Mouse (Mus musculus) mouse trophoblast stem cell (cell line): Measurements from ENCODE around the gene Prr12.

Source experiments
- in situ Hi-C, 2 experiments: fragments of 300-500 bp; cut with MseI, MboI; formaldehyde crosslinking; loops; 2 replicates in 1 of 2; 3 replicates in 1 of 2; pipeline ENCODE4 v1.15.1; 2025

Gene Prr12

DNA sequence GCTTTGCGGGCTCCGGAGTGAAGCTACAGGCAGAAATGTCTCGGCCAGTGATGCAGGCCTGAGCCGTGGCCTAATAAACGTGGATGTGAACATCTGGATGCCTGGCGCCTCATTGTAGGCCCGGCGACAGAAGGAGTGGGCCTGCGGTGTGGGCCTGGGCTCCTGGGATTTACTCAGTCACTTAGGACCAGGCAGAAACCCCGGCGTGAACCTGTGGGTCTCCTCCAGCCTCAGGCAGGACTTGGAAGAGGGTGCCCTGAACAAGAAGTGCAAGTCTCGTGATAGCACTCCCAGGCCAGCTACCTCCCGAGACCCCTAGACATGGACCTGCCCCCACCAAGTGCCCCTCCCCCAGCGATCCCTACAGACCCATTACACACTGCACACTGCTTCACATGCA is 24.6 kb upstream of the Prr12 start:
- in situ Hi-C loops, result no loop called here

DNA sequence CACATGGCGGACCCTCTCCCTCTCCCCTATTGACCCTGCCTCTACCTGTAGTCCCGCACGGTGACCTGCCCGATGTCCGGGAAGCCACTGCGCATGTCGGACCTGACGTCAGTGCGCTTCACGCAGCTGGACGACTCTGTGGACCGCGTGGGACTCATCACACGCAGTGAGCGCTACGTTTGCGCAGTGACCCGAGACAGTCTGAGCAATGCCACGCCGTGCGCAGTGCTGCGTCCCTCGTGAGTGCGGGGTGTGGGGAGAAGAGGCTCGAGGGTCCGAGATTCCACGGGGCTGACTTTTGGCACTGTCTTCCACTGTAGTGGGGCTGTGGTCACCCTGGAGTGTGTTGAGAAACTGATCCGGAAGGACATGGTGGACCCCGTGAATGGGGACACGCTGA is 23.8 kb upstream of the Prr12 start:
- in situ Hi-C loops, result no loop called here

DNA sequence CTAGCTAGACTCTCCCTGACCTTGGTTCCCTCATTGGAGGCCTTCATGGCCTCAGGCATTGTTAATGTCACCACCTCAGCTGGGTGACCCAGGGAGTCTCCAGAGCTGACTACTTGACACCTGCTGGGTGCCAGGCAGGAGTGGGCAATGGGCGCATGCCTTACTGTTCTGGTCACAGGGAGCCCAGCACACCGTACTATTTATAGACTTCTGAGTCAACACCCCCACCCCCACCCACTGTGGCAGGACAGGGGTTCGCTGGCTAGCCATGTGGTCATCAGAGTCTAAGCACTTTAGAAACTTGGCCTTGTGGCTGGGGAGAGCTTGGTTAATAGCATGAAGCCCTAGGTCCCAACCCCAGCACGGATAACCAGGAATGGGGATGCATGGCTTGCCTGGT is 22.7 kb upstream of the Prr12 start:
- in situ Hi-C loops, result no loop called here

DNA sequence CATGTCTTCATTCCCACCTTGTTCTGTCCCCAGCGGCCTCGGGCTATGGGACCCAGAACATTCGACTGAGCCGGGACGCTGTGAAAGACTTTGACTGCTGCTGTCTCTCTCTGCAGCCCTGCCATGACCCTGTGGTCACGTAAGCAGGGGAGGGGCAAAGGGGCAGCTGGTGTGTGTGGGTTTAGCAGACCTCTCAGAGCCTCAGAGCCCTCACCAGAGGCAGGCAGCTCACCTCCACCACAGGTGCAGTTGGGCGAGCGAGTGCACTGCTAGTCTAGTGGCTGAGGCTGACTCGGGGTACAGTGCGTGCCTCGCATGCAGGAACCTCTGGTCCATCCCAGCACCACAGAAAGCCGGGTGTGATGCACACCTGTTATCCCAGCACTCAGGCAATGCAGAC is 21.3 kb upstream of the Prr12 start:
- in situ Hi-C loops, result no loop called here

DNA sequence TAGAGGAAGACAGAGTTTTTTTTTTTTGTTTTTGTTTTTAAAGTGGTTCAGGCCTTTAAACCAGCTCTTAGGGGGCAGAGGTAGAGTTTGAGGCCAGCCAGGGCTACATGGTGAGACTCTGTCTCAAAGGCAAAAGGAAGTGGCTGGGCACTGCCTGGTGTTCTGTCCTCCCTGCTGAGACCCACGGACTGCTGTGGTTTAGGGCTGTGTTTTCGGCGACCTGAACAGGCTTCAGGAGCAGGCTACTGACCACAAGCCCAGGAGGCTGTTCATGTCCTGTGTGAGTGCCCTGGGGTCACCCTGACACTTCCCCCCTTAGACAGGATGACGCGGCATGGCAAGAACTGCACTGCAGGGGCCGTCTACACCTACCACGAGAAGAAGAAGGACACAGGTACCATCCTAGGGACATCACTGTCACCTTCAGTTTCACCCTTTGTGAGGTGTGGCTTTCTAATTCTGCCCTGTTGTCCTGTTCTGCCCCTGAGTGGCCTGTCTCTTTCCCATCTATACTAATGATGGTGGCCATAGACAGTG is 20.6 kb upstream of the Prr12 start:
- in situ Hi-C loops, result no loop called here

DNA sequence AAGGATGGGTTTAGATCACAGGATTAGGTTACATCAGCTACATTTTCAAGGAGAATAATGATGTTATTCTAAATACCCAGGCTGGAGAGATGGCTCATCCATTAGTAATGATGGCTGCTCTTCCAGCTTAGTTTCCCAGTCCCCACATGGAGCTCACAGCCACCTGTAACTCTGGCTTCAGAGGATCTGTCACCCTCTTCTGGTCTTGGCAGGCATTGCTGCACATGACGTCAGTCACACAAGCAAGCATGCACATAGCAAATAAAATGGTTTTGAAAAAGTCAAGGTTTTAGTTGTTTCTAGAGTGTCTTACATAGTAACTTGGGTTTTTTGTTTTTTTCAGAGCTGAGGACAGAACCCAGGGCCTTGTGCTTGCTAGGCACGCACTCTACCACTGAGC is 19.5 kb upstream of the Prr12 start:
- in situ Hi-C loops, result no loop called here

DNA sequence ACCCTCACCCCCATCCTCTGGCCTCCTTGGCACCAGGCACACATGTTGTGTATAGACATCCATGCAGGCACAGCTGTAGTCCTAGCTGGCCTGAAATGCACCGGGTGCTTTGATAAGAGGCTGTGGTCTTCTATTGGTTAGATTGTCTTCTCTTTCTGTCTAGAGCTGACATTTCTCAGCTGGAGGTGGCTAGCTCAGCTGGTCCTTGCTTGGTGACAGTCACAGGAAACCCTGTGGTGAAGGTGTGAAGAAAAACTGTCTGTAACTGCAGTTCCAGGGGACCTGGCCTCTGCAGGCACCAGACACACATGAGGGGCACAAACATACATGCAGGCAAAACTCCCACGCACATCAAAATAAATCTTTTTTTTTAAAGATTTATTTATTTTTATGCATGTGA is 17.0 kb upstream of the Prr12 start:
- in situ Hi-C loops, result no loop called here

DNA sequence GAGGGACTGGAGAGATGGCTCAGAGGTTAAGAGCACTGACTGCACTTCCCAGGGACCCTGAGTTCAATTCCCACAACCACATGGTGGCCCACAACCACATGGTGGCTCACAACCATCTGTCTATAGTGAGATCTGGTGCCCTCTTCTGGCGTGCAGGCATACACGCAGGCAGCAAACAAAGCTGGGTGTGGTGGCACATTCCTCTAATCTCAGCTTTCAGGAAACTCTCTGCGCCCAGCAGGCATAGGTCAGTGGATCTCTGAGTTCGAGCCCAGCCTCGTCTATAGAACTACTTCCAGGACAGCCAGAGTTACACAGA is 15.3 kb upstream of the Prr12 start:
- in situ Hi-C loops, result no loop called here

DNA sequence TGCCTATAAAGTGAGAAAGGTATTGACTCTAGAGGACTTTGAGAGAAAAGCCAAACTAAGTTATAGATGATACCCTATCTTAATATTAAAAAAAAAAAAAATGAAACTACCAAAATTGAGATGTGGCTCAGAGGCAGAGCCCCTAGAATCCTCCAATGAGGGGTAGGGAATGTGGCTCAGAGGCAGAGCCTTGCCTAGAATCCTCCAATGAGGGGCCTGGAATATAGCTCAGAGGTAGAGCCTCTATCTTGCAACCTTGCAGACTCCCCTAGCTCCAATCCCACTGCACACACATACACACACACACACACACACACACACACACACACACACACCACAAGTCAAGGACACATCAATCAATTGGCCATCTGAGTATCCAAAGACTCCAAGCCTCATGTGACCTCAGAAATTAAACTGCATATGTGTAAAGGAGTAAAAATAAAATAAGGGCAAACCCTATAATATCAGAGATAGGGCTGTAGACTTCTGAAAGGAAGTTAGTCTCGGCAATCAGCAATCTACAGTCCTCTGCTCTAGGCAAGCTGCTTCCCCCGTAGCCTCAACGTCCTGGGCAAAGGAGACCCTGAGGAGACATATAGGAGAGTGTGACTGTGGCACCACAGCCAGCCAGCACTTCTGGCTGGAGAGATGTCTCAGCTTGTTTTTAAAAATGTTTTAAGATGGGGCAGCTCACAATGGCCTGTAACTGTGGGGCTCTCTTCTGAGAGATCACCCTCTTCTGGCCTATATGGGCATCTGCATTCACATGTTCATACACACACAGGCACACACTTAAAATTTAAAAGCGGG is 14.7 kb upstream of the Prr12 start:
- in situ Hi-C loops, result no loop called here

DNA sequence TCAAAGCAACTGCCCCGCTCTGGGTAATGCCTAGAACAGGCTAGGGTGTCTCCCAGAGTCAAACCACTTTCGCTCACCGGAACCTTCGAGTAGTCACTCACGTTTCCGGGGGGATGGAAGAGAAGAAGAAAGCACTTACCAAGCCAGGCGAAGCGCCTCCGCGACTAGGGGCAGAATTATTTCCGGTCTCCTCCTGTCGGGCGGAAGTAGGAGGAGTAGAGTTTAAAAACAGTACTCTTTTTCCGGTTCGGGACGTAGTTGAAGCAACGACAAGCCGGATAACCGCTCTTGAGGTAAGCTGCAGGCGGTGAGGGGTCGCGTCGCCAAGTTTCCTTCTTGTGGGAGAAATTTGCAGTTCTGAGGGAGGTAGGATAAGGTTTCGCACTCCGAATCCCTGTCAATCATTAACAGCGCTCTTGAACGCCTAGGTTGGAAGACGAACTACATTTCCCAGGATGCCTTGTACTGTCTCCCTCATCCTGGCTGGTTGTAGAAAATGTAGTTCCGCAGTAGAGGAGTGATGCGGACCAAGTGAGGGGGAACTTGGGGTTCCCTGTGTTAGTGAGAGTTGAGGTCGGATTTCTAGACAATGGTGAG is 9.7 kb upstream of the Prr12 start, which contains the start of the genes Nosip and Prrg2:
Gene Nosip (plus strand): TSS at position 191 of the 597 bp plus-strand sequence.
Gene Prrg2 (minus strand): TSS at position 439 of the 597 bp plus-strand sequence.
- in situ Hi-C loops, result no loop called here

DNA sequence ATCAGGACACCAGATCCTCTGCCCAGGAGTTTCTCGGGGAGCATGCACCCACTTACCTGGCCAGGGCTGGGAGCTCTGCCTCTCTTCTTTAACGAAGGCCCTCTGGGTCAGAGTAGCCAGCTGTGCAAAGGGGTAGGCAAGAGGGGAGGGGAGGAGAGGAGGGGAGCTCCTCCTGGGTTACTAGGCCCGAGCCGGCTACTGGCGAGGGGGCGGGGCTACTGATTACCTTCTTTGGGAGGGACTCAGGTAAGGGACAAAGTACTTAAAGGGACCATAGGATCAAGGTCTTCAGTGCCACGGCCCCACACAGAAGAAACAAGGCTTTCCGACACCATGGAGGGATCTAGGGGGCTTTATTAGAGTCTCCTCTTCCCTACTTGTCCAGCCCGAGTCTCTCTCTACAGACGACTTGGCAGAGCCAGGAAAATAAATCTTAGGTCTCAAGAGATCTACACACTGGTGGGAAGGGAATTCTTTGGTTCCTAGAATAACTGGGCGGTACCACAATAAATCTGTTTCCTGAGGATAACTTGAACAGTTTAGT is 8.9 kb upstream of the Prr12 start:
- in situ Hi-C loops, result no loop called here

DNA sequence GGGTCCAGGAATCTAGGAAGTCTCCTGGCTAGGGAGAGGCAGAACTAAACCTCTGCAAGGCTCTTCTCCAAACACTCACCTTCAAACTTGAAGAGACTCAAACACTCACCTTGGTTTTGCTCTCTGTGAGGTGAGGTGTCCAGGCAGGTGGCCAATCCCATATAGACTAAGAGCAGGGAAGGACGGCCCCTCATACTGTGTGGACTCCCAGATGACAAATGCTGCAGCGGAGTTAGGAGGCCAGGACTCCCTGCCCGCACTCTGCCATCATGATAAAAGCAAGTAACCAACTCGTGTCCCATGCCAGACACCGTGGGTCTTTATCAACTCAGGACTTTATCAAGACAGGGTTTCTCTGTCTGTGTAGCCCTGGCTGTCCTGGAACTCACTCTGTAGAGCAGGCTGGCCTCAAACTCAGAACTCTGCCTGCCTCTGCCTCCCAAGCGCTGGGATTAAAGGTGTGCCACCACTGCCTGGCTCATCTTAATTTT is 8.0 kb upstream of the Prr12 start:
- in situ Hi-C loops, result no loop called here

DNA sequence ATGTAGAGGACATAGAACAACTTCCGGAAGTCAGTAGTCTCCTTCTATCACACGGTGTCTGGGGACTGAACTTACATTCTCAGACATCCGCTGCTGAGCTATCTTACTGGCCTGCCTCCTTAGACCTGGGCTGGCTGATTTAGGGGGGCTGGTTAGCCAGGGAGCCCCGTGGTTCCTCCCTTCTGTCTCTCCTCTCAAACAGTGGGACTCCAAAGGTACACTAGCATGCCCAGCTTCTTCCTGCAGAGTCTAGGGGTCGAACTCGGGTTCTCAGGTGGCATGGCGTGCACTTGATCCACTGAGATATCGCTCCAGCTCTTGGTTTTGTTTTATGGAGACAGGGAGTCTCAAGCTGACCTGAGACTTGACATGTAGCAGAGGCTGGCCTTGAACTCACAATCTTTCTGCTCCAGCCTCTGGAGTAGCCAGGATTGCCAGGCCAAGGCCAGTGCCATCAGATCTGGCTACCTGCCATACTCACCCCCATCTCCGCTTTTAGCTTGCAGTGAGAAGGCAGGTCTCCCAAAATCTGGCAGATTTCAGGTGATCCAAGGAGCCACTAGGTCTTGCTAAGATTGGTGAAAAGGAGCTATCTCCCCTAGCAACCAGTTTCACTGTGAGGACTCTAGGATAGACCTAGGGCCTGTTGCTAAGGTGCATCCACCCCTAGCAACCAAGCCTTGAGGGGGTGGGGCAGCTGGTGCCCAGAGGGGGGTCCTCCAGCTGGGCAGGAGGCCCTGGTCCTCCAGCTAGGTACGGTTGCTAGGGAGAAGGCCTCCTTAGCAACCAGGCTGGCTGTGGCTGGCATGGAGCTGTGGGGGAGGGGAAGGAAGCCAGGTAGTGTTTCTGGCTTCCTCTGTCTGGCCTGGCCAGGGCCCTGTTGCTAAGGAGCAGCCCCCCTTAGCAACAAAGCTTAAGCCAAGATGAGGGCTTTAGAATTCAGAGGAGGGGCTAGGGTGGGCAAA is 6.2 kb upstream of the Prr12 start:
- in situ Hi-C loops, result no loop called here

DNA sequence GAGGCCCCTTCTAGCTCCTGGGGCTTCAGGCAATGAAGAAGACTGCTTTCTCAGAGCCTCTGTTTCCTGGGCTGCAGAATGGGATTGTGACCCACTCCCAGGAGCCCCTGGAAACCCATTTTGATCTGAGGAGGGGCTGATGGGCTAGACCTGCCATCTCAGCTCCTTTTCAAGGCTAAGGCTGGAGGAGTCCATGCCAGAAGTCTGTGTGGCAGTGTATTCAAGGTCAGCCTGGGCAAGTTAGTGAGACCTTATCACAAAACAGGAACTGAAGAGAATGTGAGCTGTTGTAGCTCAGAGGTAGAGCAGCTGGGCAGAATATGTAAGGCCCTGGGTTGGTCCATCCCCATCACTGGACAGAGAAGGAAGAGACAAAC is 4.3 kb upstream of the Prr12 start:
- in situ Hi-C loops, result no loop called here

DNA sequence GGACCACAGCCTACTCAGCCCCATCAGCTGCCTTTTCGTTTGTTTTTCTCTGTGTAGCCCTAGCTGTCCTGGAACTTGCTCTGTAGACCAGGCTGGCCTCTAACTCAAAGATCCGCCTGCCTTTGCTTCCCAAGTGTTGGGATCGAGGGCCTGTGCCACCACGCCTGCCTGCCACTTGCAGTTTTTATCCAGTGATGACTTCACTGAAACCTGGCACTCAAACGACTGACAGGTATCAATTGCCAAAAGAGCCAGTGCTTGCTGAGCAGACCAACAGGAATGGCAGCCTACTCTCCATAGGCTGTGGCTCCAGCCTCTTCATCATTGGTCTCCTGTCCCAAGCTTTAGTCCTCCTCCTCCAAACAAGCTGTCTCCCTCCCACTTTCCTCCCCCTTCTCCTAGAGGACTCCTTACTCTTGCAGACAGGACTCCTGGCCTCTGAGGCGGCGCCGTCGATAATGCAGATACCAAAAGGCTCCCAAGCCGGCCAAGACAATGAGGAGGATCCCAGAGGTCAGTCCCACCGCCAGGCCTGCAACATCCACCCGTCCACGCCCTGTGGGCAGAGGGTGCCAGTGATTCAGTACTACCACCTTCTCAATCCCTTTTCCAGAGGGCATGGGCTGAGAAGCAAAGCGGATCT is 3.8 kb upstream of the Prr12 start:
- in situ Hi-C loops, result no loop called here

DNA sequence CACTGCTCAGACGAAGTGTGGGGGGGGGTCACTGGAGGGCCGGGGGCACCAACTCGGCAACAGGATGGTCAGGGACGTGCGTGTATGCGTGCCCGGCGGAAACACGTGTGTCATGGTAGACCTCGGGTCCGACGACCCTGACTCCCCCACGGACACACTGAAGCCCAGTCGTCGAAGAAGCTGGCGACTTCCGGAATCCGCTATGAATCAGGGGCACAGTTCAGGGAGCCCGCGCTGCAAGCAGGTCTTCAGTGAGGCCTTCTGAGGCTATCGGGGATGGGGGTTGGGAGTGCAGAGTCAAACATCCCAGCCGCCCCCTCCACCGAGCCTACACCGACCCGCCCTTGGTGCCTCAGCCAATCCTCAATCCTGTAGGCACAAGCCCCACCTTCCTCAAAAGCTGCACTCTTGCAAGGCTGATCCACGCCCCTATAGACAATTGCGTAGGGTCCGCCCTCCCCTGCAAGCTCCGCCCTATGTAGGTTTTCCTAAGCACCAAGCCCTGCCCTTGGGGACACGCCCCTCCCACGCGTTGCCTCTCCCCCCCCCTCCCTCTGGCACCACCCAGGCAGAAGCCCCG is 1.3 kb upstream of the Prr12 start:
- in situ Hi-C loops, result no loop called here

DNA sequence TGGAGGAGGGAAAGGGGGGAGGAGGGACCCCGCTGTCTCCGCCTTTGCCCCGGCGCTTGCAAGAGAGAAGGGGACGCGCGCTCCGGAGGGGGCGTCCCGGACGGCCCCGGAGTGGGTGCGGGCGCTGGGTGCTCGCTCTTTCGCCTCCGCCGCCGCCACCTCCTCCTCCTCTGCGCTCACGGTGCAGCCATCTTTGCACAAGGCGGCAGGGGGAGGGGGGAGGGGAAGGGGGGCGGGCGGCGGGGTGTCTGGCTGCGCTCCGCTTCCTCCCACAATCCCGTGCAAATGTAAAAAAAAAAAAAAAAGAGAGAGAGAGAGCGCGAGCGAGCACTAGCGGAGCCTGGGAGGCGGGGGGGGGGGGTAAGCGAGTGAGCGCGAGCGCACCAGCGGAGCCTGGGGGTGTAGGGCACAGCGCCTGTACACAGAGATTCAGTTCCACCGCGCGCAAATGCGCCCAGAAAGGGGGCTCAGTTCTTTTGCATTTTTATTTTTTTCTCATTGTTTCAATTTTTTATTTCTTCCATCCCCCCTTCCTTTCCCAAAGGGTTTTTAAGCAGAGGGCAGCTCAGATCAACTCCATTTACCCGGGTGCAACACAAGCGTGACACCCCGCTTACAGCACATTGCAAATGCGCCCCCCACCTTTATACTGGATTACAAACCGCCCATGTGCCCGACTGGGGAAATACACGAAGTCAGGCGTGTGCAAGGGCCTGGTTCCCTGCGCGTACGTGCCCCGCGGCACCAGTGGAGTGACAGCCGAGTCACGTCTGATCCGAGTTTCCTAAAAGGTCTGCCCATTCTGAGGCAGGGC is 643 bp upstream of the Prr12 start:
- in situ Hi-C loops, result no loop called here

DNA sequence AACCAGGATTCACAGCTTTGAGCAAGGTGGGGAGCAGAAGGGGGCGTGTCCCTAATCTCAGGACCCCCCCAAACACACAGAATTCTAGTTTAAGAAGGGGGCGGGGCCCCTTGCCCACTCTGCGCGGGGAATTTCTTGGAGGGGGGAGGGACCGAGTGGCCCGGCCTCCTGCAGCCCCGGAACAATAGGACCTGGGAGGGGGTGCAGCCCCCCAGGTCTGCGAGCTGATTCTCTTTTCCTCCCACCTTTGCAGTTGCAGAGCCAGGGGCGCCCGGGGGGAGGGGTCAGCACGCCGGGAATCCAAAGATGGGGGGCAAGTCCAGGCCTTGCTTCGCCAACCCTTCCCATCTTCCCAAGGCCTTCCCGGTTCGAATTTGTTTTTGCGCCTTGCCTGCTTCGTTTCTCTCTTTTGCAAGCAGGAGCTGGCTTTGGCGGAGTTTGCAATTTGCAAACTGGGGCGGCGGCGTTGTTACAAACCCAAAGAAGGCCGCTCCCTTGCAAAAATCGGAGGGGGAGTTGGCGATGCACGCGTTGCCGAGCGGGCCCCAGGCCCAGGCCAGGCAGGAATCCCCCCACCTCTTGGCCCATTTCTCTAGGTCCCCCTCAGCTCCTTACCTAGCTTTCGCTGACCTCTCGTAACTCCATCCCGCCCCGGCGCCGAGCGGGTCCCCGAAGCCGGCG is 360 bp downstream of the Prr12 start:
- in situ Hi-C loops, result no loop called here

DNA sequence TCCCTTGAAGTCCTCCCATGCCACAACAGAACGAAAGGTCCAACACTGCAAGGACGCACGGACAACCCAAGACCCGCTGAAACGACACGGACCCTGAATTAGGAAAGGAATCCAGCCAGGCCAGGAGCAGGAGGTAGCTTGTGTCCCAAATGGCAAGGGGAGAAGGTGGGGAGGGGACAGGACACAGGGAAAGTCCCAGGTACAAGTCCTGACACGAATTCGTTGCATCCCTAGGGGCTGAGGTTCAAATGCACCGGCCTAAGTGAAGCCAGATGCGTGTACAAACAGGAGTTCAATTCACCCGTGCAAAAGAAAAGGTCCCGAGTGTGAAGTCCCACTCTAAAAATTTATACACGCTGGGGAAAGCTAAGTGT is 1.1 kb downstream of the Prr12 start:
- in situ Hi-C loops, result no loop called here
